Mouse (Mus musculus) Patski (cell line): ENCODE results near the gene 2010111I01Rik. TPM values are rescaled to one million over a fixed set of nuclear protein-coding genes. Genes with fewer than 3 reads are reported as not detected.
A peak's percentile ranks its signal among the peaks of the same experiment; 100 is the strongest.

Experiments used
- ATAC-seq: fragments of 100-300 bp; one replicate; pipeline ENCODE4 v1.8.0; 2021
- CTCF ChIA-PET: fragments of 350-600 bp; sonication (Branson Sonifier 250); formaldehyde crosslinking; loops from one replicate; lab custom pipeline; 2022; ENCODE audit warnings: inconsistent platforms; lab: Charles Lee
- POLR2A ChIA-PET: fragments of 350-600 bp; sonication (Branson Sonifier 250); formaldehyde crosslinking; loops from one replicate; lab custom pipeline; 2022; ENCODE audit warnings: antibody characterized with exemption, inconsistent platforms; lab: Charles Lee
- DNase-seq: peaks from one replicate; pipeline ENCODE4 v3.0.0-alpha.2; 2011; ENCODE audit warnings: low read depth, low spot score
- H3K27me3 ChIP-seq: fragments of 371-371 bp; one replicate; pipeline ENCODE4 v1.5.1; 2021
- CTCF ChIP-seq: fragments of 100-300 bp; IDR thresholded peaks from one replicate; pipeline ENCODE4 v1.5.1; 2021
- in situ Hi-C: fragments of 300-500 bp; cut with MboI; formaldehyde crosslinking; loops from 3 replicates; pipeline ENCODE4 v1.11.1; 2018; ENCODE audit warnings: low pct_unique_long_range_greater_than_20kb, mixed read lengths
- polyA plus RNA-seq: library from polyadenylated mRNA; unstranded; gene quantifications from one replicate; pipeline ENCODE4 v1.2.3, GENCODE M21; 2021

The 2010111I01Rik gene
- polyA plus RNA-seq, 1 experiment from 2014 or later, result 98.5 TPM

- POLR2A ChIA-PET, result interaction anchor here (0.7 to 2.0 kb wide), 6 partner anchors 22 to 45 kb away, joined by 3 to 5 read pairs (median 4); no protein-coding TSS in a partner anchor
- H3K27me3 ChIP-seq, result no peaks in the 10 kb centered on the region
- no peak for TF ChIP-seq CTCF
- in situ Hi-C loops, result loop anchor here (10.0 kb wide), 1 partner anchor 285 kb away; the partner anchor contains the start of gene 2010111I01Rik
- DNase-seq, result no peak
- ATAC-seq, result no peak
- CTCF ChIA-PET, result interaction anchor here (1.0 to 2.6 kb wide), 3 partner anchors 23 to 203 kb away, joined by 3 to 11 read pairs (median 3); no protein-coding TSS in a partner anchor
Observed at GRCm38 (mm10) chr13:63249741-63250431, 285.2 kb downstream of the 2010111I01Rik start.

GRCm38 (mm10) chr13:63250441-63250980, 285.8 kb downstream of the 2010111I01Rik start:
- ATAC-seq, result no peak

GRCm38 (mm10) chr13:63251118-63251889, 286.6 kb downstream of the 2010111I01Rik start:
- in situ Hi-C loops, result no loop called here
- ATAC-seq (peak; percentile 49), DNase-seq (no peak)
- no peaks in the 10 kb centered on the region for H3K27me3 ChIP-seq
- no peak for TF ChIP-seq CTCF
- ChIA-PET CTCF (no interaction called here), POLR2A (interaction anchor here (0.9 to 2.0 kb wide), 5 partner anchors 9 to 96 kb away, joined by 3 to 5 read pairs (median 4); no protein-coding TSS in a partner anchor)

More at GRCm38 (mm10) chr13:63250441-63250980, 285.8 kb downstream of the 2010111I01Rik start:
- ChIA-PET CTCF (interaction anchor here (1.0 to 2.6 kb wide), 2 partner anchors 23 to 97 kb away, joined by 3 to 11 read pairs; no protein-coding TSS in a partner anchor), POLR2A (interaction anchor here (0.8 to 2.0 kb wide), 6 partner anchors 8 to 95 kb away, joined by 3 to 5 read pairs (median 4); no protein-coding TSS in a partner anchor)
- no peak for DNase-seq
- no peaks in the 10 kb centered on the region for H3K27me3 ChIP-seq
- no peak for TF ChIP-seq CTCF
- in situ Hi-C loops, result no loop called here

- DNase-seq (no peak), ATAC-seq (no peak)
- no peaks in the 10 kb centered on the region for H3K27me3 ChIP-seq
- ChIA-PET POLR2A (interaction anchor here (0.7 to 1.3 kb wide), 5 partner anchors 12 to 363 kb away, joined by 3 to 11 read pairs (median 4); no protein-coding TSS in a partner anchor), CTCF (interaction anchor here (0.9 to 1.4 kb wide), 5 partner anchors 12 to 58 kb away, joined by 3 to 6 read pairs (median 5); no protein-coding TSS in a partner anchor)
- in situ Hi-C loops, result no loop called here
- no peak for TF ChIP-seq CTCF
Observed at GRCm38 (mm10) chr13:63252295-63253010, 287.8 kb downstream of the 2010111I01Rik start.

GRCm38 (mm10) chr13:63253147-63253546, 288.5 kb downstream of the 2010111I01Rik start:
- POLR2A ChIA-PET, result interaction anchor here (0.6 to 2.4 kb wide), 9 partner anchors 8 to 363 kb away, joined by 3 to 11 read pairs (median 4); no protein-coding TSS in a partner anchor
- peak; percentile 12 for ATAC-seq

GRCm38 (mm10) chr13:63253886-63254636, 289.4 kb downstream of the 2010111I01Rik start:
- no peak for DNase-seq
- in situ Hi-C loops, result no loop called here
- ChIA-PET CTCF (interaction anchor here (0.9 to 2.3 kb wide), 12 partner anchors 8 to 207 kb away, joined by 3 to 9 read pairs (median 4); no protein-coding TSS in a partner anchor), POLR2A (interaction anchor here (0.6 to 2.4 kb wide), 7 partner anchors 9 to 20 kb away, joined by 3 to 11 read pairs (median 4); no protein-coding TSS in a partner anchor)
- no peak for TF ChIP-seq CTCF
- no peaks in the 10 kb centered on the region for H3K27me3 ChIP-seq
- ATAC-seq, result peak; percentile 6

More at GRCm38 (mm10) chr13:63253147-63253546, 288.5 kb downstream of the 2010111I01Rik start:
- TF ChIP-seq CTCF, result no peak
- DNase-seq, result no peak
- in situ Hi-C loops, result no loop called here
- CTCF ChIA-PET, result interaction anchor here (0.9 to 2.3 kb wide), 10 partner anchors 8 to 140 kb away, joined by 3 to 9 read pairs (median 4); no protein-coding TSS in a partner anchor
- no peaks in the 10 kb centered on the region for H3K27me3 ChIP-seq

GRCm38 (mm10) chr13:63255519-63256011, 290.9 kb downstream of the 2010111I01Rik start:
- no peak for TF ChIP-seq CTCF

GRCm38 (mm10) chr13:63256146-63256545, 291.5 kb downstream of the 2010111I01Rik start:
- ChIA-PET CTCF (no interaction called here), POLR2A (interaction anchor here (0.9 kb wide), 1 partner anchor 13 kb away, joined by 3 read pairs; no protein-coding TSS in a partner anchor)
- H3K27me3 ChIP-seq, result no peaks in the 10 kb centered on the region
- no peak for DNase-seq
- TF ChIP-seq CTCF, result no peak
- in situ Hi-C loops, result no loop called here
- no peak for ATAC-seq

More at GRCm38 (mm10) chr13:63255519-63256011, 290.9 kb downstream of the 2010111I01Rik start:
- DNase-seq (no peak), ATAC-seq (no peak)
- in situ Hi-C loops, result no loop called here
- H3K27me3 ChIP-seq, result no peaks in the 10 kb centered on the region
- CTCF ChIA-PET, result interaction anchor here (1.2 to 2.3 kb wide), 3 partner anchors 10 to 65 kb away, joined by 3 to 9 read pairs (median 5); no protein-coding TSS in a partner anchor
- POLR2A ChIA-PET, result interaction anchor here (2.4 kb wide), 1 partner anchor 11 kb away, joined by 11 read pairs; no protein-coding TSS in a partner anchor
